Mouse (Mus musculus): ENCODE results near the gene Hist1h2bc.

- no peak for TF ChIP-seq POLR2A (IDR thresholded peaks at IDR 0.05; ENCODE audit: insufficient read length, low read depth)
- TF ChIP-seq USF1 (IDR thresholded peaks at IDR 0.05; ENCODE audit: low read depth) = no peak
- no peak for TF ChIP-seq E2F4 (IDR thresholded peaks at IDR 0.05; ENCODE audit: insufficient read depth)
- TF ChIP-seq TCF12 (IDR thresholded peaks at IDR 0.05; ENCODE audit: insufficient read depth, poor library complexity, severe bottlenecking) = no peak
- TF ChIP-seq SRF (IDR thresholded peaks at IDR 0.05; ENCODE audit: control insufficient read depth, insufficient read length, low read depth) = no peak
- TF ChIP-seq MYOD1 (IDR thresholded peaks at IDR 0.05; ENCODE audit: control insufficient read depth in 1 of 3, insufficient read length in 2 of 3, low read depth in 2 of 3) = no peak
- no peak for TF ChIP-seq MAX (IDR thresholded peaks at IDR 0.05; ENCODE audit: low read depth)
- no peak for TF ChIP-seq POLR2AphosphoS2 (IDR thresholded peaks at IDR 0.05; ENCODE audit: insufficient read length, low read depth)
- TF ChIP-seq MYOG (IDR thresholded peaks at IDR 0.05; ENCODE audit: control insufficient read depth in 1 of 3, insufficient read depth in 1 of 3, insufficient read length in 2 of 3, low read depth in 2 of 3) = no peak
- TF ChIP-seq CEBPB (IDR thresholded peaks at IDR 0.05; ENCODE audit: insufficient read depth, poor library complexity, severe bottlenecking) = no peak
- no peak for TF ChIP-seq TCF3 (IDR thresholded peaks at IDR 0.05; ENCODE audit: insufficient read length, low read depth)
- no peak for TF ChIP-seq REST (IDR thresholded peaks at IDR 0.05; ENCODE audit: insufficient read depth, insufficient read length)
Measured at GRCm38 (mm10) chr13:23700786-23701520, 17.0 kb downstream of the Hist1h2bc start.

Data from myocyte (in vitro differentiated cells).